Mouse (Mus musculus) cortical plate, adult 2 months (tissue): ENCODE results near the gene Slc4a2. TPM values are rescaled to one million over a fixed set of nuclear protein-coding genes. Genes with fewer than 3 reads are reported as not detected.
"Not testable (repeated sequence)": the region's sequence is repeated elsewhere in the genome, so short reads cannot be mapped to it uniquely, and the experiment has no call there.

Source experiments
- H3K27ac ChIP-seq: fragments of 200-500 bp; 2 replicates; pipeline ENCODE4 v1.5.1; 2012; ENCODE audit warnings: low read length, control low read depth, inconsistent platforms; ENCODE audit not compliant: insufficient read depth
- H3K4me1 ChIP-seq: fragments of 200-500 bp; 2 replicates; pipeline ENCODE4 v1.6.1; 2011; ENCODE audit warnings: low read length; ENCODE audit not compliant: control insufficient read depth, insufficient read depth
- H3K4me3 ChIP-seq: fragments of 200-500 bp; 2 replicates; pipeline ENCODE4 v1.5.1; 2011; ENCODE audit warnings: mild to moderate bottlenecking, low read length, control low read depth; ENCODE audit not compliant: insufficient read depth
- CTCF ChIP-seq: fragments of 200-500 bp; IDR thresholded peaks from 2 replicates; pipeline ENCODE4 v1.5.1; 2011; ENCODE audit warnings: mild to moderate bottlenecking, control low read depth, low read length; ENCODE audit not compliant: insufficient read depth; ENCODE audit errors: extremely low read depth
- POLR2A ChIP-seq: fragments of 200-500 bp; IDR thresholded peaks from 2 replicates; pipeline ENCODE4 v1.6.1; 2011; ENCODE audit warnings: mild to moderate bottlenecking, low read length, control low read depth; ENCODE audit not compliant: insufficient read depth; ENCODE audit errors: extremely low read depth
- polyA plus RNA-seq: library from polyadenylated mRNA; depleted of rRNA; stranded (reverse); fragments of >200 nt; gene quantifications from 2 replicates; pipeline ENCODE4 v1.2.3, GENCODE M21; 2012

The Slc4a2 gene
- polyA plus RNA-seq, 1 experiment = 39.9 TPM

GRCm38 (mm10) chr5:24393392-24393997 lies 30.1 kb upstream of the Slc4a2 start, which contains the start of gene Abcb8:
Gene Abcb8, plus strand, starts transcription at chr5:24393663.
- no peaks in the 10 kb centered on the region for H3K4me1 ChIP-seq
- TF ChIP-seq POLR2A (no peak), CTCF (peak; percentile 83)
- peak within 1 kb of the TSS; percentile 20 for H3K27ac ChIP-seq
- peak within 1 kb of the TSS; percentile 42 for H3K4me3 ChIP-seq

GRCm38 (mm10) chr5:24394165-24394894 lies 29.3 kb upstream of the Slc4a2 start:
- Histone ChIP-seq H3K4me1 (no peaks in the 10 kb centered on the region), H3K27ac (peak overlapping the region; percentile 20), H3K4me3 (peak overlapping the region; percentile 42)
- peak; percentile 65; the same call in 1 of the 2 replicates for TF ChIP-seq POLR2A
- TF ChIP-seq CTCF = peak; percentile 46; the same call in 1 of the 2 replicates

- not testable (repeated sequence) for H3K4me1 ChIP-seq, H3K27ac ChIP-seq, H3K4me3 ChIP-seq
These were observed 27.4 kb upstream of the Slc4a2 start for GRCm38 (mm10) chr5:24396254-24396653.

- Histone ChIP-seq H3K4me1 (no peaks in the 10 kb centered on the region), H3K4me3 (no peak overlapping the region), H3K27ac (no peak overlapping the region)
- TF ChIP-seq CTCF = no peak
- TF ChIP-seq POLR2A = no peak
These were observed 24.0 kb upstream of the Slc4a2 start for GRCm38 (mm10) chr5:24399686-24400085.

- TF ChIP-seq POLR2A (no peak), CTCF (no peak)
- H3K4me1 ChIP-seq = no peaks in the 10 kb centered on the region
- no peak overlapping the region for H3K27ac ChIP-seq
- H3K4me3 ChIP-seq = no peak overlapping the region
These were observed 23.3 kb upstream of the Slc4a2 start for GRCm38 (mm10) chr5:24400362-24400761.

- no peak for TF ChIP-seq POLR2A
- no peak for TF ChIP-seq CTCF
- no peak overlapping the region for H3K4me3 ChIP-seq
- H3K27ac ChIP-seq = no peak overlapping the region
- no peaks in the 10 kb centered on the region for H3K4me1 ChIP-seq
These were observed 22.6 kb upstream of the Slc4a2 start for GRCm38 (mm10) chr5:24400911-24401605.

GRCm38 (mm10) chr5:24401969-24402368 lies 21.7 kb upstream of the Slc4a2 start:
- no peak overlapping the region for H3K4me3 ChIP-seq
- TF ChIP-seq POLR2A (no peak), CTCF (no peak)
- no peaks in the 10 kb centered on the region for H3K4me1 ChIP-seq
- no peak overlapping the region for H3K27ac ChIP-seq

GRCm38 (mm10) chr5:24404594-24405360 lies 18.9 kb upstream of the Slc4a2 start:
- TF ChIP-seq POLR2A (peak; percentile 6; the same call in 1 of the 2 replicates), CTCF (no peak)
- no peaks in the 10 kb centered on the region for H3K4me1 ChIP-seq
- no peak overlapping the region for H3K4me3 ChIP-seq
- H3K27ac ChIP-seq = peak overlapping the region; percentile 62; the same call in 1 of the 2 replicates

GRCm38 (mm10) chr5:24405389-24405876 lies 18.2 kb upstream of the Slc4a2 start:
- H3K27ac ChIP-seq = peak overlapping the region; percentile 19; the same call in 1 of the 2 replicates
- no peaks in the 10 kb centered on the region for H3K4me1 ChIP-seq

More at GRCm38 (mm10) chr5:24405389-24405876, 18.2 kb upstream of the Slc4a2 start:
- TF ChIP-seq CTCF (no peak), POLR2A (no peak)
- no peak overlapping the region for H3K4me3 ChIP-seq
